Mouse (Mus musculus): ENCODE data around the gene Enthd1. TPM values are rescaled to one million over a fixed set of nuclear protein-coding genes. Genes with fewer than 3 reads are reported as not detected.
"Not testable (repeated sequence)": the region's sequence is repeated elsewhere in the genome, so short reads cannot be mapped to it uniquely, and the experiment has no call there.

Enthd1 gene
- polyA plus RNA-seq, 1 experiment: 0.05 TPM

- Histone ChIP-seq H3K4me3 (ENCODE audit: extremely low read depth, insufficient read depth, insufficient read length) (no peak overlapping the region), H3K4me1 (ENCODE audit: control insufficient read depth, insufficient read depth, insufficient read length) (peaks cover 3% of the 10 kb centered on the region; the same call in 1 of the 2 replicates), H3K36me3 (ENCODE audit: control insufficient read depth, insufficient read depth, low read length) (peaks cover 4% of the 10 kb centered on the region; the same call in 1 of the 2 replicates), H3K27ac (ENCODE audit: insufficient read depth, low read length) (no peak overlapping the region), H3K27me3 (ENCODE audit: control insufficient read depth, insufficient read depth, low read length) (no peaks in the 10 kb centered on the region)
- 78% methylated on average over 4 of the region's 4 CpGs for WGBS
- no peak for DNase-seq (ENCODE audit: low read depth in 1 of 2, low spot score in 2 of 2)
- TF ChIP-seq POLR2A (IDR thresholded peaks at IDR 0.05; ENCODE audit: low read depth, low read length) (no peak), CTCF (IDR thresholded peaks at IDR 0.05; ENCODE audit: extremely low read depth, insufficient read depth, insufficient read length, insufficient replicate concordance) (no peak)
Observed at GRCm38 (mm10) chr15:80586296-80586695, 21.3 kb upstream of the Enthd1 start.

DNA sequence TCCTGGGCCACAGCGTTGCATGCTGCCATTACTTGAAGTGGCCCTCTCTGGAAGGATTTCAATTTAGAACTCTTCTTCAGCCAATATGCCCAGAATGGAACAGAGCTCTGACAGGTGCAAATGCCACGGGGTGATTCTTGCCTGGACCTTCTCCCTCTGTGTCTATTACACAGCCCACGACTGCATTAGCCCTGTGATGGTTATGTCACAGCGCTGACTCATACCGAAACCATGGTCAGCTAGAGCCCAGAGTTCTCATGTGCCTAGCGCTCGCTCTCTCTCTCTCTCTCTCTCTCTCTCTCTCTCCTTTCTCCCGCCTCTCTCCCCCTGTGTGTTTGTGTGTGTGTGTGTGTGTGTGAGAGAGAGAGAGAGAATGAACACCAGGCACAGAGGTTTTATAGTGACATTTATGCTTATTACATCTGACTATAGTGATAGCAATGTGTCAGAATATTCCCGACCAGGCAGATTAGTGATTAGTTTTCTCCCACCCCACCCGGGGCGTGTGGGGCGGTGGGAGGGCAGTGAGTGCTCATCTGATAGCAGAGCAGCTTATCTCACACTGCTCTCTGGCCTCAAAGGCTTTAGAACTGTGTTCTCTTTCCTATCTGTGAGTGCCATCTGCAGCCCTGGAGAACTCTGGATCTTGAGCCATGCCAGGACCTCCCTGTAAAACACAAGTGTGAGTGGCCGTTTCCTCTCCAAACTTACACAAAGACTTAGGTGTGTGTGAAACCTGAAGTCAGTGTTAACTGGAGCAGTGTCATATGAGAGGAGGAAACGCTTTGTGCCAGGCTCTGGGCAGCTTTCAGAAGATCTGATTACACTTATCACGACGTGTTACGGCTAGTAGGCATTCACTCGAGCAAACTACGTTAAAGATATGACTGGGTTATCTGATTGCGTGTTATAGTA is 17.9 kb upstream of the Enthd1 start:
- WGBS: 45% methylated on average over 20 of the region's 20 CpGs
- Histone ChIP-seq H3K36me3 (ENCODE audit: control insufficient read depth, insufficient read depth, low read length) (no peaks in the 10 kb centered on the region), H3K4me1 (ENCODE audit: control insufficient read depth, insufficient read depth, insufficient read length) (peaks cover 5% of the 10 kb centered on the region), H3K27me3 (ENCODE audit: control insufficient read depth, insufficient read depth, low read length) (no peaks in the 10 kb centered on the region), H3K4me3 (ENCODE audit: extremely low read depth, insufficient read depth, insufficient read length) (no peak overlapping the region), H3K27ac (ENCODE audit: insufficient read depth, low read length) (peak overlapping the region; percentile 25; the same call in 1 of the 2 replicates)
- no peak for DNase-seq (ENCODE audit: low read depth in 1 of 2, low spot score in 2 of 2)
- TF ChIP-seq POLR2A (IDR thresholded peaks at IDR 0.05; ENCODE audit: low read depth, low read length) (no peak), CTCF (IDR thresholded peaks at IDR 0.05; ENCODE audit: extremely low read depth, insufficient read depth, insufficient read length, insufficient replicate concordance) (no peak)

- whole genome bisulfite sequencing: 63% methylated on average over 1 of the region's 1 CpGs
- not testable (repeated sequence) for H3K4me3 ChIP-seq (ENCODE audit: extremely low read depth, insufficient read depth, insufficient read length); H3K4me1 ChIP-seq (ENCODE audit: control insufficient read depth, insufficient read depth, insufficient read length); DNase-seq (ENCODE audit: low read depth in 1 of 2, low spot score in 2 of 2); H3K36me3 ChIP-seq (ENCODE audit: control insufficient read depth, insufficient read depth, low read length); H3K27me3 ChIP-seq (ENCODE audit: control insufficient read depth, insufficient read depth, low read length); H3K27ac ChIP-seq (ENCODE audit: insufficient read depth, low read length)
Observed at GRCm38 (mm10) chr15:80580585-80580984, 15.6 kb upstream of the Enthd1 start.

GRCm38 (mm10) chr15:80579121-80579520 is 14.2 kb upstream of the Enthd1 start:
- Histone ChIP-seq H3K4me1 (ENCODE audit: control insufficient read depth, insufficient read depth, insufficient read length) (peaks cover 5% of the 10 kb centered on the region), H3K4me3 (ENCODE audit: extremely low read depth, insufficient read depth, insufficient read length) (no peak overlapping the region), H3K27ac (ENCODE audit: insufficient read depth, low read length) (no peak overlapping the region), H3K27me3 (ENCODE audit: control insufficient read depth, insufficient read depth, low read length) (no peaks in the 10 kb centered on the region), H3K36me3 (ENCODE audit: control insufficient read depth, insufficient read depth, low read length) (no peaks in the 10 kb centered on the region)
- DNase-seq (ENCODE audit: low read depth in 1 of 2, low spot score in 2 of 2): no peak
- 51% methylated on average over 3 of the region's 3 CpGs for WGBS
- TF ChIP-seq POLR2A (IDR thresholded peaks at IDR 0.05; ENCODE audit: low read depth, low read length): no peak

GRCm38 (mm10) chr15:80577166-80577960 is 12.4 kb upstream of the Enthd1 start:
- Histone ChIP-seq H3K4me3 (ENCODE audit: extremely low read depth, insufficient read depth, insufficient read length) (peak overlapping the region; percentile 11; the same call in 1 of the 2 replicates), H3K36me3 (ENCODE audit: control insufficient read depth, insufficient read depth, low read length) (no peaks in the 10 kb centered on the region), H3K27ac (ENCODE audit: insufficient read depth, low read length) (peak overlapping the region; percentile 10; the same call in 1 of the 2 replicates), H3K4me1 (ENCODE audit: control insufficient read depth, insufficient read depth, insufficient read length) (peaks cover 5% of the 10 kb centered on the region), H3K27me3 (ENCODE audit: control insufficient read depth, insufficient read depth, low read length) (no peaks in the 10 kb centered on the region)
- 79% methylated on average over 22 of the region's 22 CpGs for WGBS
- TF ChIP-seq CTCF (IDR thresholded peaks at IDR 0.05; ENCODE audit: extremely low read depth, insufficient read depth, insufficient read length, insufficient replicate concordance) (no peak), POLR2A (IDR thresholded peaks at IDR 0.05; ENCODE audit: low read depth, low read length) (no peak)
- DNase-seq (ENCODE audit: low read depth in 1 of 2, low spot score in 2 of 2): no peak

GRCm38 (mm10) chr15:80576415-80576994 is 11.5 kb upstream of the Enthd1 start:
- DNase-seq (ENCODE audit: low read depth in 1 of 2, low spot score in 2 of 2): no peak
- Histone ChIP-seq H3K4me1 (ENCODE audit: control insufficient read depth, insufficient read depth, insufficient read length) (peaks cover 5% of the 10 kb centered on the region), H3K27ac (ENCODE audit: insufficient read depth, low read length) (no peak overlapping the region), H3K4me3 (ENCODE audit: extremely low read depth, insufficient read depth, insufficient read length) (no peak overlapping the region), H3K36me3 (ENCODE audit: control insufficient read depth, insufficient read depth, low read length) (no peaks in the 10 kb centered on the region), H3K27me3 (ENCODE audit: control insufficient read depth, insufficient read depth, low read length) (no peaks in the 10 kb centered on the region)
- TF ChIP-seq CTCF (IDR thresholded peaks at IDR 0.05; ENCODE audit: extremely low read depth, insufficient read depth, insufficient read length, insufficient replicate concordance): no peak
- no peak for TF ChIP-seq POLR2A (IDR thresholded peaks at IDR 0.05; ENCODE audit: low read depth, low read length)
- 70% methylated on average over 11 of the region's 11 CpGs for WGBS

All from spleen, adult 2 months (tissue).